Comparison of ENCODE assay signal across 16 mouse cellular contexts in genomic region chr7:116754556-116754955, GRCm38 (mm10).
"Had no signal": no experiment of that assay in that cellular context is flagged by ENCODE, and none has a peak within 500 bp of the region (broad histone marks: within the 10 kb centered on the region; RNA-seq: fewer than 3 reads in every experiment).

No protein-coding gene starts in this region.

- H3K9ac ChIP-seq: neural tube, embryonic 13.5 days; neural tube, embryonic 15.5 days; stomach, embryonic 15.5 days had no signal

- H3K9me3 ChIP-seq: neural tube, embryonic 13.5 days; neural tube, embryonic 15.5 days; stomach, embryonic 15.5 days had no signal

- H3K27me3 ChIP-seq: neural tube, embryonic 13.5 days; neural tube, embryonic 15.5 days; stomach, embryonic 15.5 days had no signal

- DNase-seq: retina, postnatal 1 day; right cerebral cortex, adult 18-20 months; right cerebral cortex, postnatal 14 days; right cerebral cortex, postnatal 25 days; right cerebral cortex, postnatal 4 days; spleen, adult 18-20 months; thymus, adult 18-20 months; thymus, adult 2 months; thymus, postnatal 14 days; thymus, postnatal 25 days; thymus, postnatal 36 days; thymus, postnatal 4 days had no signal

- H3K4me1 ChIP-seq: neural tube, embryonic 13.5 days; neural tube, embryonic 15.5 days; stomach, embryonic 15.5 days had no signal

- H3K27ac ChIP-seq: neural tube, embryonic 13.5 days; neural tube, embryonic 15.5 days; stomach, embryonic 15.5 days; stomach, postnatal 0 days had no signal

- H3K36me3 ChIP-seq: neural tube, embryonic 13.5 days; neural tube, embryonic 15.5 days; stomach, embryonic 15.5 days had no signal

- H3K4me3 ChIP-seq: neural tube, embryonic 13.5 days; neural tube, embryonic 15.5 days; stomach, embryonic 15.5 days had no signal

- H3K4me2 ChIP-seq: neural tube, embryonic 13.5 days; neural tube, embryonic 15.5 days; stomach, embryonic 15.5 days had no signal
